Mouse (Mus musculus) embryonic facial prominence, embryonic 15.5 days (tissue): ENCODE measurements at regions not wholly inside any gene's neighbourhood (a gene's known extent, or its start where the extent isn't known, plus 50 kb on each side); places are given as distances from the start of the nearest gene placed in this dataset.

ENCODE experiments used
- ATAC-seq: fragments of 200-750 bp; cut with Nextera tagmentation; 2 replicates; pipeline ENCODE4 v1.8.0; 2017; ENCODE audit warnings: low read depth, moderate TSS enrichment; ENCODE audit not compliant: insufficient number of reproducible peaks, low FRiP score, low TSS enrichment
- H3K27ac ChIP-seq: fragments of 300-500 bp; sonication (generic); replicated peaks from 2 replicates; pipeline ENCODE4 v1.5.1; 2015; ENCODE audit warnings: mild to moderate bottlenecking, inconsistent platforms
- H3K27me3 ChIP-seq: fragments of 300-500 bp; sonication (generic); 2 replicates; pipeline ENCODE4 v1.6.1; 2015; ENCODE audit warnings: inconsistent platforms
- H3K36me3 ChIP-seq: fragments of 300-500 bp; sonication (generic); 2 replicates; pipeline ENCODE4 v1.6.1; 2015; ENCODE audit warnings: mild to moderate bottlenecking, inconsistent platforms
- H3K4me1 ChIP-seq: fragments of 300-500 bp; sonication (generic); 2 replicates; pipeline ENCODE4 v1.6.1; 2015; ENCODE audit warnings: inconsistent platforms
- H3K4me2 ChIP-seq: fragments of 300-500 bp; sonication (generic); replicated peaks from 2 replicates; pipeline ENCODE4 v1.6.1; 2015; ENCODE audit warnings: mild to moderate bottlenecking, inconsistent platforms
- H3K4me3 ChIP-seq: fragments of 300-500 bp; sonication (generic); replicated peaks from 2 replicates; pipeline ENCODE4 v1.5.1; 2015; ENCODE audit warnings: mild to moderate bottlenecking, inconsistent platforms
- H3K9ac ChIP-seq: fragments of 300-500 bp; sonication (generic); 2 replicates; pipeline ENCODE4 v1.6.1; 2015; ENCODE audit warnings: inconsistent platforms
- H3K9me3 ChIP-seq: fragments of 300-500 bp; sonication (generic); replicated peaks from 2 replicates; pipeline ENCODE4 v1.6.1; 2016; ENCODE audit warnings: inconsistent platforms
- WGBS: fragments of 180-500 bp; shearing (Covaris S2); methylation state at CpG from one replicate; pipeline ENCODE4 v1.1.7; 2015; 5-methylcytosine and 5-hydroxymethylcytosine counted together

DNA sequence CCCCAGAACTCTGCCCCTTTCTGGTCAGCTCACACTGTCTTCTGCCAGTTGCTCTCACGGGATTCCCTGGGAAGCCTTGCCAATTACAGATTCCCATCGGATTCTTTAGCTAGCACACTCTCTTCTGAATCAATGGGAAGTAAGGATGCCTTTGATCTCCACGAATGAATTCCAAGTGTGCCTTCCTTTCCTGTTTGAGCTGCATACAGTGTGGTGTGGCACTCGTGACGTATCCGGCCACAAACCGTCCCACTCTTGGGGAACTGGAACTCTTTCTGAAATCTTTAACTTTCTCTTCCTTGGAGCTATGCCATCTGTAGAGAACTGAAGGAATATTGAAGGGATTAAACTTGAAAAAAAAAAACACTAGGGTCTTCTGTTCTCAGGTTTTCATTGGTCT, 243.2 kb upstream of the Foxq1 start:
- Histone ChIP-seq H3K9me3 (no peaks in the 10 kb centered on the region), H3K27ac (no peak overlapping the region), H3K4me2 (no peak overlapping the region), H3K9ac (no peak overlapping the region), H3K4me3 (no peak overlapping the region), H3K27me3 (no peaks in the 10 kb centered on the region), H3K36me3 (no peaks in the 10 kb centered on the region), H3K4me1 (peaks cover 5% of the 10 kb centered on the region)
- no peak for ATAC-seq
- WGBS = 36% methylated on average over 7 of the region's 7 CpGs

GRCm38 (mm10) chr13:31313821-31314220, 242.1 kb upstream of the Foxq1 start:
- 69% methylated on average over 5 of the region's 5 CpGs for WGBS
- no peaks in the 10 kb centered on the region for H3K9me3 ChIP-seq
- H3K27me3 ChIP-seq = no peaks in the 10 kb centered on the region
- no peaks in the 10 kb centered on the region for H3K36me3 ChIP-seq
- no peak for ATAC-seq
- peaks cover 5% of the 10 kb centered on the region for H3K4me1 ChIP-seq
- H3K4me2 ChIP-seq = no peak overlapping the region
- no peak overlapping the region for H3K4me3 ChIP-seq
- no peak overlapping the region for H3K27ac ChIP-seq
- no peak overlapping the region for H3K9ac ChIP-seq

DNA sequence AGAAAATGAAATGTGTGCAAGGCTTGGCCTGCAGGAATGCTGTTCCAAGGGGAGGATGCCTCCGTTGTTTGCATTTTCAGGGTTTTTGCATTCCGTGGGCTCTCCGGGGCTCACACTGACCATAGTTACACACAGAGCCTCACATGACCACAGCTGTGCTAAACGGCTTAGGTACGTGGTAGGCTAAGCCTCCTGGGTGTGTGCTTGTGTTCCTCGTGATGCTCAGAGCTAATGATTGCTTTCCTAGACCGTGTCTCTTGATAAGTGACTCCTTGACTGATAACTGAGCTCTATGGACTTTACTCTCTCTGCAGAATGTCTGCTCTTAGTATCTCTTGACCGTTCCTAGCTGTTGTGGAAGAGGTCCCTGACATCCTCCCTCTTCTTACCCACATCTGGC, 238.9 kb upstream of the Foxq1 start:
- H3K4me1 ChIP-seq = peaks cover 5% of the 10 kb centered on the region
- no peak for ATAC-seq
- H3K4me2 ChIP-seq = no peak overlapping the region
- 84% methylated on average over 8 of the region's 8 CpGs for WGBS
- H3K9ac ChIP-seq = no peak overlapping the region
- no peaks in the 10 kb centered on the region for H3K36me3 ChIP-seq
- H3K27me3 ChIP-seq = no peaks in the 10 kb centered on the region
- no peak overlapping the region for H3K4me3 ChIP-seq
- no peak overlapping the region for H3K27ac ChIP-seq
- no peaks in the 10 kb centered on the region for H3K9me3 ChIP-seq

- Histone ChIP-seq H3K9me3 (no peaks in the 10 kb centered on the region), H3K4me2 (no peak overlapping the region), H3K4me3 (no peak overlapping the region), H3K4me1 (peaks cover 5% of the 10 kb centered on the region), H3K27ac (no peak overlapping the region), H3K36me3 (no peaks in the 10 kb centered on the region), H3K9ac (no peak overlapping the region), H3K27me3 (no peaks in the 10 kb centered on the region)
- ATAC-seq = no peak
- WGBS = 95% methylated on average over 2 of the region's 2 CpGs
These were observed 237.9 kb upstream of the Foxq1 start for GRCm38 (mm10) chr13:31318008-31318407.

- no peaks in the 10 kb centered on the region for H3K36me3 ChIP-seq
- H3K4me1 ChIP-seq = no peaks in the 10 kb centered on the region
- no peaks in the 10 kb centered on the region for H3K27me3 ChIP-seq
- H3K4me2 ChIP-seq = no peak overlapping the region
- WGBS = 38% methylated on average over 2 of the region's 2 CpGs
- H3K9ac ChIP-seq = no peak overlapping the region
- H3K27ac ChIP-seq = no peak overlapping the region
- H3K4me3 ChIP-seq = no peak overlapping the region
- ATAC-seq = no peak
- no peaks in the 10 kb centered on the region for H3K9me3 ChIP-seq
These were observed 234.5 kb upstream of the Foxq1 start for GRCm38 (mm10) chr13:31321411-31321810.

GRCm38 (mm10) chr13:31326269-31326851, 229.6 kb upstream of the Foxq1 start:
- H3K9me3 ChIP-seq = no peaks in the 10 kb centered on the region
- H3K4me2 ChIP-seq = no peak overlapping the region
- no peaks in the 10 kb centered on the region for H3K27me3 ChIP-seq
- no peak for ATAC-seq
- no peaks in the 10 kb centered on the region for H3K4me1 ChIP-seq
- H3K4me3 ChIP-seq = no peak overlapping the region
- no peak overlapping the region for H3K9ac ChIP-seq
- WGBS = 57% methylated on average over 12 of the region's 12 CpGs
- no peaks in the 10 kb centered on the region for H3K36me3 ChIP-seq
- no peak overlapping the region for H3K27ac ChIP-seq

- Histone ChIP-seq H3K4me3 (no peak overlapping the region), H3K27ac (no peak overlapping the region), H3K4me1 (no peaks in the 10 kb centered on the region), H3K9me3 (no peaks in the 10 kb centered on the region), H3K27me3 (no peaks in the 10 kb centered on the region), H3K4me2 (no peak overlapping the region), H3K9ac (no peak overlapping the region), H3K36me3 (no peaks in the 10 kb centered on the region)
- ATAC-seq = no peak
- WGBS = 66% methylated on average over 7 of the region's 7 CpGs
These were observed 228.4 kb upstream of the Foxq1 start for GRCm38 (mm10) chr13:31327511-31327951.

GRCm38 (mm10) chr13:31328756-31329155, 227.2 kb upstream of the Foxq1 start:
- Histone ChIP-seq H3K4me3 (no peak overlapping the region), H3K4me2 (no peak overlapping the region), H3K27ac (no peak overlapping the region), H3K27me3 (no peaks in the 10 kb centered on the region), H3K9ac (no peak overlapping the region), H3K36me3 (no peaks in the 10 kb centered on the region), H3K4me1 (no peaks in the 10 kb centered on the region), H3K9me3 (no peaks in the 10 kb centered on the region)
- no peak for ATAC-seq
- WGBS = 83% methylated on average over 8 of the region's 8 CpGs

DNA sequence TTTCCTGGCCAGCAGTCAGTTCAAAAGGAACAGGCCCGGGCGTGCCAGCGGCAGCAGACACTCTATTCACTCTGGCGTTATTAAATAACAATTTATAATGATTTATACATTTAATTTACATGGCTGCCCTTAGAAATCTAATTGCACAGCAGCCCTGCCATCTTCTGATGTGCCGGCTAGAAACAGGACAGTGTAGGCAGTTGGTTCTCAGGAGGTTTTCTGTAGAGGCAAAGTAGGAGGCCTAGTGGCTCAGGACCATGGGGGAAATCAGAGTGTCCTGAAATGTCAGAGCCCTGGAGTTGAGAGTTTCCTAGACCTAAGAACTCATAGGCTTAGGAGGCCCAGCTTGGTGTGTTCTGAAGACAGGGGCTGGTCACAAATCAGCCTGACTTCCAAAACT, 225.2 kb upstream of the Foxq1 start:
- Histone ChIP-seq H3K27ac (no peak overlapping the region), H3K9me3 (no peaks in the 10 kb centered on the region), H3K4me2 (no peak overlapping the region), H3K36me3 (no peaks in the 10 kb centered on the region), H3K9ac (no peak overlapping the region), H3K4me1 (no peaks in the 10 kb centered on the region), H3K27me3 (no peaks in the 10 kb centered on the region), H3K4me3 (no peak overlapping the region)
- no peak for ATAC-seq
- 52% methylated on average over 5 of the region's 5 CpGs for WGBS

GRCm38 (mm10) chr13:31334981-31335380, 221.0 kb upstream of the Foxq1 start:
- WGBS = 92% methylated on average over 3 of the region's 3 CpGs
- no peaks in the 10 kb centered on the region for H3K4me1 ChIP-seq
- no peak overlapping the region for H3K9ac ChIP-seq
- no peak overlapping the region for H3K27ac ChIP-seq
- no peak for ATAC-seq
- H3K4me3 ChIP-seq = no peak overlapping the region
- no peak overlapping the region for H3K4me2 ChIP-seq
- no peaks in the 10 kb centered on the region for H3K36me3 ChIP-seq
- no peaks in the 10 kb centered on the region for H3K27me3 ChIP-seq
- H3K9me3 ChIP-seq = no peaks in the 10 kb centered on the region

DNA sequence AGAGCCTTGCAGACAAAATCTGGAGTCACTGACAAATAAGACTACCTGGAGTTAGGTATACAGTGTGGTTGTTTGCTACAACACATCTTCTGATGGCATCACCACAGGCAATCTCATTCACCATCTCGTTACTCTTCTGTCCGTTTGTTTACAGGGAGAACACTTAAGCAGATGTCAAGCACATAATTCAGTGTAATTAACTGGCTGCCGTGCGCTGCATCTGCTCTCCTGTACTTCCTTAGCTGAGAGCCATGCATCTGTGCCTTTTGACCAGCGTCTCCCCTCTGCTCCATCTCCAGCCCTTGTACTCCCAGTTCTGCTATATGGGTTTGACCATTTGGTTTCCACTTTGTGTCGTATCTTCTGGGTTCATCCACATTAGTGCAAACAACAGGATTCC, 218.3 kb upstream of the Foxq1 start:
- H3K4me1 ChIP-seq = no peaks in the 10 kb centered on the region
- H3K27ac ChIP-seq = no peak overlapping the region
- 46% methylated on average over 6 of the region's 6 CpGs for whole genome bisulfite sequencing
- no peaks in the 10 kb centered on the region for H3K9me3 ChIP-seq
- no peaks in the 10 kb centered on the region for H3K36me3 ChIP-seq
- H3K4me3 ChIP-seq = no peak overlapping the region
- no peak overlapping the region for H3K9ac ChIP-seq
- no peaks in the 10 kb centered on the region for H3K27me3 ChIP-seq
- no peak overlapping the region for H3K4me2 ChIP-seq
- no peak for ATAC-seq

DNA sequence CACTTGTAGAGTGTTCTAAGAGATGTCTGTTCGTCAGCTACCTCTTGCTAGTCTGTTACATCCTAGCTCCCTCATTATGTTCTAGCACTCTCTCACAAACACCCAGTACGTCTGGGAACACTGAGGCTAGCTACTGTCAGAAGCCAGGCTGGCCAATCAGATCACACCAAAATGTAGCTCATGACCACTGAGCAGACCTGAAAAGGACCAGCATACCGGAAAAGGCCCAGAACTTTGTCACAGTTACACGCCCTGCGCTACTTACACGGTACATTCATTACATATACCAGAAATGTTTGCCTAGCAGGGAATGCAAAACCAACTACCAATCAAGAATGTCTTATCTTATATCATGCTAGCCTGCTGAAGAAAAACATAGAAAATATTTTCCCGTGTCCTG, 216.5 kb upstream of the Foxq1 start:
- Histone ChIP-seq H3K4me1 (no peaks in the 10 kb centered on the region), H3K9me3 (no peaks in the 10 kb centered on the region), H3K4me2 (no peak overlapping the region), H3K4me3 (no peak overlapping the region), H3K27me3 (no peaks in the 10 kb centered on the region), H3K36me3 (no peaks in the 10 kb centered on the region), H3K9ac (no peak overlapping the region), H3K27ac (no peak overlapping the region)
- 86% methylated on average over 7 of the region's 7 CpGs for WGBS
- no peak for ATAC-seq
